Mouse (Mus musculus) heart, embryonic 16.5 days (tissue): ENCODE measurements around the gene Pcsk1n. TPM values are rescaled to one million over a fixed set of nuclear protein-coding genes. Genes with fewer than 3 reads are reported as not detected.
A peak's percentile ranks its signal among the peaks of the same experiment; 100 is the strongest.
"Not testable (repeated sequence)": the region's sequence is repeated elsewhere in the genome, so short reads cannot be mapped to it uniquely, and the experiment has no call there.

Source experiments
- ATAC-seq: fragments of 200-750 bp; cut with Nextera tagmentation; replicated peaks from 2 replicates; pipeline ENCODE4 v1.8.0; 2017; ENCODE audit warnings: moderate number of reproducible peaks; ENCODE audit not compliant: insufficient read depth, low FRiP score; ENCODE audit errors: extremely low read depth
- H3K27ac ChIP-seq: fragments of 300-500 bp; sonication (generic); 2 replicates; pipeline ENCODE4 v1.5.1; 2014; ENCODE audit warnings: mild to moderate bottlenecking, low read length, control low read depth, moderate library complexity
- H3K27me3 ChIP-seq: fragments of 300-500 bp; sonication (generic); 2 replicates; pipeline ENCODE4 v1.6.1; 2014; ENCODE audit warnings: low read length, mixed read lengths; ENCODE audit not compliant: control insufficient read depth, insufficient read depth
- H3K36me3 ChIP-seq: fragments of 300-500 bp; sonication (generic); 2 replicates; pipeline ENCODE4 v1.6.1; 2014; ENCODE audit not compliant: control insufficient read depth, insufficient read depth
- H3K4me1 ChIP-seq: fragments of 300-500 bp; sonication (generic); 2 replicates; pipeline ENCODE4 v1.6.1; 2014; ENCODE audit warnings: low read length, mixed read lengths; ENCODE audit not compliant: control insufficient read depth, insufficient read depth
- H3K4me2 ChIP-seq: fragments of 300-500 bp; sonication (generic); 2 replicates; pipeline ENCODE4 v1.6.1; 2014; ENCODE audit warnings: low read depth, mild to moderate bottlenecking, control low read depth, low read length
- H3K4me3 ChIP-seq: fragments of 300-500 bp; sonication (generic); 2 replicates; pipeline ENCODE4 v1.5.1; 2014; ENCODE audit warnings: mild to moderate bottlenecking, control low read depth, low read length
- H3K9ac ChIP-seq: fragments of 300-500 bp; sonication (generic); 2 replicates; pipeline ENCODE4 v1.6.1; 2014; ENCODE audit warnings: low read length, control low read depth
- H3K9me3 ChIP-seq: fragments of 300-500 bp; sonication (generic); replicated peaks from 2 replicates; pipeline ENCODE4 v1.6.1; 2016; ENCODE audit warnings: low read length; ENCODE audit not compliant: control insufficient read depth
- WGBS: fragments of 180-500 bp; shearing (Covaris S2); extraction: QIAGEN DNeasy Blood & Tissue Kit; methylation state at CpG from one replicate; pipeline ENCODE4 v1.1.7; 2014; 5-methylcytosine and 5-hydroxymethylcytosine counted together
- polyA plus RNA-seq: library from polyadenylated mRNA; unstranded; fragments of >200 nt; fragmentation: Nextera tagmentation; extraction: Ambion mirVana; gene quantifications from 2 replicates; pipeline ENCODE4 v1.2.1, GENCODE M21; 2015

Pcsk1n gene
- polyA plus RNA-seq, 1 experiment from 2014 or later, result 0.42 TPM

- Histone ChIP-seq H3K27ac (no peak overlapping the region), H3K36me3 (peaks cover 3% of the 10 kb centered on the region), H3K9me3 (no peaks in the 10 kb centered on the region), H3K4me1 (no peaks in the 10 kb centered on the region), H3K4me2 (no peak overlapping the region), H3K4me3 (no peak overlapping the region), H3K9ac (no peak overlapping the region), H3K27me3 (no peaks in the 10 kb centered on the region)
- no peak for ATAC-seq
- WGBS, result 79% methylated on average over 5 of the region's 5 CpGs
Measured at GRCm38 (mm10) chrX:7904441-7904840, 15.2 kb upstream of the Pcsk1n start.

- 87% methylated on average over 5 of the region's 5 CpGs for WGBS
- no peak for ATAC-seq
- H3K9me3 ChIP-seq, result no peaks in the 10 kb centered on the region
- H3K4me2 ChIP-seq, result no peak within 1 kb of the TSS
- H3K36me3 ChIP-seq, result peaks cover 3% of the 10 kb centered on the region
- no peak within 1 kb of the TSS for H3K27ac ChIP-seq
- no peak within 1 kb of the TSS for H3K9ac ChIP-seq
- H3K27me3 ChIP-seq, result no peaks in the 10 kb centered on the region
- H3K4me1 ChIP-seq, result no peaks in the 10 kb centered on the region
- H3K4me3 ChIP-seq, result no peak within 1 kb of the TSS
Measured at GRCm38 (mm10) chrX:7907735-7908134, 11.9 kb upstream of the Pcsk1n start, which contains the start of gene Gm10491. Gene Gm10491 (minus strand): TSS chrX:7907835.

GRCm38 (mm10) chrX:7909242-7909641, 10.4 kb upstream of the Pcsk1n start, which contains the start of gene Gm10490:
Gene Gm10490 (plus strand): TSS chrX:7909542.
- 90% methylated on average over 4 of the region's 4 CpGs for WGBS
- H3K36me3 ChIP-seq, H3K9ac ChIP-seq, H3K4me1 ChIP-seq, H3K4me2 ChIP-seq, H3K9me3 ChIP-seq, H3K27ac ChIP-seq, H3K4me3 ChIP-seq, ATAC-seq, H3K27me3 ChIP-seq: not testable (repeated sequence)

- Histone ChIP-seq H3K4me3 (no peak overlapping the region), H3K4me1 (no peaks in the 10 kb centered on the region), H3K9ac (no peak overlapping the region), H3K27ac (no peak overlapping the region), H3K36me3 (peaks cover 3% of the 10 kb centered on the region), H3K4me2 (no peak overlapping the region), H3K9me3 (no peaks in the 10 kb centered on the region), H3K27me3 (no peaks in the 10 kb centered on the region)
- ATAC-seq, result no peak
- 53% methylated on average over 6 of the region's 6 CpGs for WGBS
Measured at GRCm38 (mm10) chrX:7910473-7910872, 9.1 kb upstream of the Pcsk1n start.

GRCm38 (mm10) chrX:7915669-7916068, 4.0 kb upstream of the Pcsk1n start:
- not testable (repeated sequence) for H3K4me1 ChIP-seq, H3K4me3 ChIP-seq, H3K36me3 ChIP-seq, H3K9me3 ChIP-seq, H3K4me2 ChIP-seq, H3K27ac ChIP-seq, ATAC-seq, H3K9ac ChIP-seq
- 19% methylated on average over 3 of the region's 3 CpGs for WGBS
- peaks cover 19% of the 10 kb centered on the region for H3K27me3 ChIP-seq

- not testable (repeated sequence) for ATAC-seq, H3K4me3 ChIP-seq, H3K27ac ChIP-seq, H3K4me1 ChIP-seq, H3K9ac ChIP-seq, H3K36me3 ChIP-seq, H3K9me3 ChIP-seq, H3K4me2 ChIP-seq
- peaks cover 37% of the 10 kb centered on the region for H3K27me3 ChIP-seq
- WGBS, result 64% methylated on average over 6 of the region's 6 CpGs
Measured at GRCm38 (mm10) chrX:7917960-7918359, 1.7 kb upstream of the Pcsk1n start.

- peak overlapping the region; percentile 58 for H3K4me2 ChIP-seq
- no peaks in the 10 kb centered on the region for H3K36me3 ChIP-seq
- H3K27me3 ChIP-seq, result peaks cover 71% of the 10 kb centered on the region
- peaks cover 2% of the 10 kb centered on the region; the same call in 1 of the 2 replicates for H3K4me1 ChIP-seq
- H3K9ac ChIP-seq, result no peak overlapping the region
- no peak for ATAC-seq
- 7% methylated on average over 37 of the region's 48 CpGs for WGBS
- no peak overlapping the region for H3K27ac ChIP-seq
- H3K4me3 ChIP-seq, result peak overlapping the region; percentile 34
- no peaks in the 10 kb centered on the region; the same call in 1 of the 2 replicates for H3K9me3 ChIP-seq
Measured at GRCm38 (mm10) chrX:7922032-7922431, 2.4 kb downstream of the Pcsk1n start.

- peaks cover 2% of the 10 kb centered on the region; the same call in 1 of the 2 replicates for H3K4me1 ChIP-seq
- no peak overlapping the region for H3K4me3 ChIP-seq
- H3K4me2 ChIP-seq, result no peak overlapping the region
- peaks cover 3% of the 10 kb centered on the region; the same call in 1 of the 2 replicates for H3K36me3 ChIP-seq
- whole genome bisulfite sequencing, result 64% methylated on average over 6 of the region's 6 CpGs
- H3K9ac ChIP-seq, result no peak overlapping the region
- H3K27me3 ChIP-seq, result peaks cover 58% of the 10 kb centered on the region
- H3K27ac ChIP-seq, result no peak overlapping the region
- no peaks in the 10 kb centered on the region for H3K9me3 ChIP-seq
- ATAC-seq, result no peak
Measured at GRCm38 (mm10) chrX:7926266-7926665, 6.6 kb downstream of the Pcsk1n start.

GRCm38 (mm10) chrX:7927116-7927515, 7.5 kb downstream of the Pcsk1n start:
- Histone ChIP-seq H3K4me3 (no peak overlapping the region; the same call in 1 of the 2 replicates), H3K4me2 (peak overlapping the region; percentile 36), H3K36me3 (peaks cover 6% of the 10 kb centered on the region; the same call in 1 of the 2 replicates), H3K27ac (no peak overlapping the region), H3K9me3 (no peaks in the 10 kb centered on the region), H3K4me1 (no peaks in the 10 kb centered on the region), H3K9ac (no peak overlapping the region), H3K27me3 (peaks cover 49% of the 10 kb centered on the region)
- ATAC-seq, result no peak
- WGBS, result 15% methylated on average over 10 of the region's 10 CpGs
